Mouse (Mus musculus) G1E-ER4 (cell line): Measurements from ENCODE around the gene Upf3a. TPM values are rescaled to one million over a fixed set of nuclear protein-coding genes. Genes with fewer than 3 reads are reported as not detected.

ENCODE experiments used
- GATA1 ChIP-seq: IDR thresholded peaks from one replicate; pipeline ENCODE4 v1.8.0; 2012; ENCODE audit warnings: low read length, inconsistent platforms
- polyA plus RNA-seq: library from polyadenylated mRNA; stranded (reverse); fragments of >175 nt; gene quantifications from 2 replicates; pipeline ENCODE4 v1.2.3, GENCODE M21; 2012

Upf3a gene
- 45.4 and 54.3 TPM in 2 replicates for polyA plus RNA-seq

- no peak for TF ChIP-seq GATA1
Observed at GRCm38 (mm10) chr8:13785250-13785763, at the start of gene Upf3a. Gene Upf3a (plus strand): TSS chr8:13785615.

DNA sequence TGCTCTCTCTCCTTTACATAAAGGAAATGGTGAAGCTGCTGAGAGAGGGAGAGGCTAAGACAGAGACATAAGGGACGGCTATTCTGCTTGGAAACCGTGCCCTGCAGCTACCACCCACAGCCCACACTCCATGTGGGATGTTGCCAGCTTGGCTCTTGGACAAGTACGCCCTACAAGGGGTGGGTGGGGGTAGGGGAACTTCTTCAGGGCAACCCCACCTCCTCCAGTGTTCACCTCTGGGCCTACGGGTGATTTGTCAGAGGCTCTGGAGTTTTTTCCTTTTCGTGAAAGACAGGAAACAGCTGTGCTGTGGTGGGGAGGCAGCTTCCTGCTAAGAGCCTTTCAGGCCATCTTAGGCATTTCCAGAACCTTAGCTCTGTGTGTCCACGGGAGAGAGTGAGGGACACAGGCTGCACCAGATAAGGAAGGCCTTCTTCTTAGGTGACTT lies 45.1 kb upstream of the Upf3a start:
- TF ChIP-seq GATA1 = no peak

DNA sequence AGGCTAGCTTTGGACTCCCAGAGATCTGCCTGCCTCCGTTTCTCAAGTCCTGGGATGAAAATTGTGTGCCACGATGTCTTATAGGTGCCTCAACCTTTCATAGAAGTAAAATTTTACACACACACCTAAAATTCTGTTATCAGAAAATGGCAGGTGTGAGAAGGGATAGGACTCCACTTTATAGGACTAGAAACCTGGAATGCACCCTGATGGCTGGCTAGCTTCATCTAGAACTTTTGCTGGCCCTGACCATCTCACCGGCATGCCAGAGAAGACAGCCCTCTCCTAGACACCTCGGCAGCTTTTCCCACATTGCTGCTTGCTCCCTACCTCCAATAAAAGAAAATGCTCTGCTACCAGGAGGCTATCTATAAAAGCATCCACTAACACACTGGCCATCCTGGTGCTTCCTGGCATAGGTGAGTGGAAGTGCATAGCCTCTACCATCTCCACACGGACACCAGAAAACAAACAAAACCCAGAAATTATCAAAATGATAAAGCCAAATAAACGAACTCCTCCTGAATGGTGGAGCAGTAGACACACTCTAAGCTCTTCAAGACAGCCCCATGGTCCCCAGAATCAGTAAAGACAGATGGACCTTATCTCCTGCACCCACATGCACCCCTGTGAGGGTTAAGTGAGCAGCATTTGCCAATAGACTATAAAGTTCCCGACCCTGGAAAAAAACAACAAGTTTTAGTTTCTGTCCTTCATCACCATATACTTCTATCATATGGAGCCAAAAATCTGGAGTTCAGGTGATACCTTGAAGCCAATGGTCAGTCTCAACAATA lies 44.4 kb upstream of the Upf3a start:
- TF ChIP-seq GATA1 = no peak

DNA sequence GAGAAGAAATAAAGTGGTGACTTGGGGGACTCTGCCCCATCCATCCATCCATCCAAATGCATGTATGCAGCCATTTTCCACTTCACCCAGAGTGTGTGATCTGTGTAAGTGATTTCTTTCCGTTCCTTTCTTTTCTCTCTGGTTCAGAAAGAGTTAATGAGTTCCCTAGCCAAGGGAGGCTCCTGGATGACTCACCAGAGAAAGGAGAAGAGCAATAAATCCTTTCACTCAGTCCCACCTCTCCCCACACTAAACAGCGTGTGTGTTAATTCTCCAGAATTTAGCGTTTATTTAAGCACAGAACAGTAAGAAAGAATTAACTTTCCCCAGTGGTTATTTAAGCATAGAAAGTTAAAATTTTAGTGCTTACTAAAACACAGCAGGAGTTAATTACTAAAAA lies 37.8 kb upstream of the Upf3a start:
- TF ChIP-seq GATA1 = no peak

- no peak for TF ChIP-seq GATA1
Observed at GRCm38 (mm10) chr8:13753680-13754079, 31.7 kb upstream of the Upf3a start.

- no peak for TF ChIP-seq GATA1
Observed at GRCm38 (mm10) chr8:13756480-13756879, 28.9 kb upstream of the Upf3a start.

GRCm38 (mm10) chr8:13756982-13757804 lies 28.2 kb upstream of the Upf3a start, which contains the start of gene Cdc16:
Gene Cdc16 (plus strand): TSS chr8:13757676.
- no peak for TF ChIP-seq GATA1

DNA sequence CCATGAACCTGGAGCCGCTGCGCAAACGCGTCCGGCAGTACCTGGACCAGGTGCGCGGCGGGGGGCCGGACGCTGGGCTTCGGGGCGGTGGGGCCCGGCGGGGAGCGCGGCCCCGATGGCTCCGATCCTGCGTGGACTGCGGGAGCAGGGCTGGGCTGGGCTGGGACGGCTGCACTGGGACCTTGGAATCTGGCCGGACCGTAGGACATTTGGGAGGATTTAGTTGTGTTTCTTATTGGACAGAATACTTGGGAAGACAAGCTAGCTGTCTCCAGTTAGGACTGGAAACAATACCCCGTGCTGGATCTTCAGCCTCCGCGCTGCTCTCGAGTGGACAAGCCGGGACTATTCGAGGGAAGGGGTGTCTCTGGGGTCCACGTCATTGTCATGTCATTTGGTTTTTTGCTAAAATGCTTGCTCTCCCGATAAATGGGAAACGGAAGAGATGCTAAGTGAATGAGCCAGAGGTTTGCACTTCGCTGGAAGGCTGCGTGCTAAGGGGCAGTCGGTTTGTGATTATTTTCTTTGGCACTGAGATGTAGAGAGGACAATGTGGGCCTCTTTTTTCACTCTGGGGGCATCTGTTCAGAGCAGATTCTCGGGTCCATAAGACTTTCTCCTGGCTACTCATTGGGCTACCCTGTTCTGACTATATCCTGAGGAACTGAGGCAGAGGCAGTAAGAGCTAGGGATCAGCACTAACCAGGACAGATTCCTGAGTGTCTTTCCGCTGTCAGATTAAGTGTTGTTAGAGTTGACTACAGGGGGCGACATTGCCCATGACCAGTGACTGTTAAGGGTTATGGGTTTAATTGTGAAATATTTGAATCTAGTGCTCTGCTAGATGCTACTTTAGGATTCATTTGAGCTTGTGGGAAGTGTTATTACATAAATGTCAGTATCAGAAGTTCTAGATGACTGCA lies 27.3 kb upstream of the Upf3a start:
- TF ChIP-seq GATA1 = no peak

- TF ChIP-seq GATA1 = no peak
Observed at GRCm38 (mm10) chr8:13769206-13769605, 16.2 kb upstream of the Upf3a start.

GRCm38 (mm10) chr8:13780536-13780935 lies 4.9 kb upstream of the Upf3a start:
- TF ChIP-seq GATA1 = no peak

DNA sequence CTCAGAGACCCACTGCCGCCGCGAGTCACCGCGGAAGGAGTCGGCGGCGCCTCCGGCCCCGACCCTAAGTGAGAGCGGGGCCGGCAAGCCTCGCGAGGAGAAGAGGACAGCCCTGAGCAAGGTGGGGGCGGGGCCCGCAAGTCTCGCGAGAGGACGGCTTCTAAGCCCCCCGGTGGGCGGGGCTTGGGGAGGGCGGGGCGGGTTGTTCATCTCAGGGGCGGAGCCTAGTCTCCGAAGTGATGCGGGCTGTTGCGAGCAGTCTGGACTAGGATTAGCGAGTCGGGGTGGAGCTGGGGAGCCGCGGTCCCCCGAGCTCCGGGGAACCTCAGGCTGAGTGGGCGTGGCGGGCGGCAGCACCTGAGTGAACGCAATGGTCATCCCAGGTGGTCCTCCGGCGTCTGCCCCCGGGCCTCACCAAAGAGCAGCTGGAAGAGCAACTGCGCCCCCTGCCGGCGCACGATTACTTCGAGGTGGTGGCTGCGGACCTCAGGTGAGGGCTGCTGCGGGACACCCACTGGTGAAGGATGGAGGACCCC lies 417 bp downstream of the Upf3a start:
- no peak for TF ChIP-seq GATA1

GRCm38 (mm10) chr8:13789606-13790005 lies 4.2 kb downstream of the Upf3a start:
- no peak for TF ChIP-seq GATA1

DNA sequence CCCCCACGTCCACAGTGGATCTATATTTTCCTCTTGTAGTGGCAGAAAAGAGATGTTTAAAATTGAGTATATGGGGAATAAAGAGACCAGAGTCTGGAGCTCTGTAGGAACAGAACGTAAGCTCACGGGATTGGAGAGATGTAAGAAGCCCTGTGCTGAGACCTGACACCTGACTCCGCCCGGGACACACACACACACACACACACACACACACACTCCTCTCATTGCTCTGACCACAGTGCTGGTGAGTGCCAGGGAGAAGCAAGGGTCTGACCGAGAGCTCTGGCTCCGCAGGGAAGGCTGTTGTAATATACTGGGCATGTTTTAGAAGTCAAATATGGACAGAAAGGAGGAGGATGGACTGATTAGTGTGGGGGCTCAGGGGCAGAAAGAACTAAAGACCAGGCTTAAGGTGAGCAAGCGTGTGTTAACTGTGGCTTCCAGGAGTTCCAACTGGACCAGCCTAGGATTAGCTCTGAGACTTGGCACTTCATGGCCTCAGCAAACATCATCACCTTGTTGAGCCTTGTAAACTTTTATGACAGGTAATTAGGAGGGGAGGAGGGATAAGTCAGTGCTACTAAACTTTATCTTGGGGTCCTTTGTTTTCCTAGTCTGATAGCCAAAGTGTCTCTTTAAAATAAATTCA lies 7.8 kb downstream of the Upf3a start:
- TF ChIP-seq GATA1 = no peak

DNA sequence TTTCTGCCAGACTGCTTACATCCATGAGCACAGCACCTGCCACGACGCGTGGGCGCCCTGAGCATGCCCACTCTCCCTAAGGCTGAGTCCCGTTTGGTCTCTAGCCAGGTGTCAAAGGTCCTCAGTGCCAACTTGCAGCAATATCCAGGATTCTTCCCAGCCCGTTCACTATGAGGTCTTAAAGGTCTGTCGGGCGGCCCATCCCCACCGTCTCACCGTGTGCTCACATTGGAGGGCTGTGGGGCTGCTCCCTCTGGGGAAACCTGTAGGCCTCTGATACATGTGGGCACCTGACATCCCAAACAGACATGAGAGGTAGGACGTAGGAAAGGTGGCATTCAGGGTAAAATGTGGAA lies 8.3 kb downstream of the Upf3a start:
- no peak for TF ChIP-seq GATA1

DNA sequence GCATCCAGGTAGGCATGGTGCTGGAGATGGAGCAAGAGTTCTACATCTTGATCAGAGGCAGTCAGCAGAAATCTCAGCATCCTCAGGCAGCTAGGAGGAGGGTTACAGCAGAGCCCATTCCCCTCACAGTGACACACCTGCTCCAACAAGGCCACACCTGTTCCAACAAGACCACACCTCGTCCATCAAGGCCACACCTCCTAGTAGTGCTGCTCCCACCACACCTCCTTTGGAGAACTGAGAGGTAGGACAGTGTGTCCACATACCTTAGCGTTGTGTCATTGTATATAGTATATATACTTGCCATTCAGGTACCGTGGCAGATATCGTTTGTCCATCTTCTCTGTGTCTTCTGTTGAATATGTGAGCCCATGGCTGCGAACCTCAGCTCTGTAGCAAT lies 12.3 kb downstream of the Upf3a start:
- no peak for TF ChIP-seq GATA1

DNA sequence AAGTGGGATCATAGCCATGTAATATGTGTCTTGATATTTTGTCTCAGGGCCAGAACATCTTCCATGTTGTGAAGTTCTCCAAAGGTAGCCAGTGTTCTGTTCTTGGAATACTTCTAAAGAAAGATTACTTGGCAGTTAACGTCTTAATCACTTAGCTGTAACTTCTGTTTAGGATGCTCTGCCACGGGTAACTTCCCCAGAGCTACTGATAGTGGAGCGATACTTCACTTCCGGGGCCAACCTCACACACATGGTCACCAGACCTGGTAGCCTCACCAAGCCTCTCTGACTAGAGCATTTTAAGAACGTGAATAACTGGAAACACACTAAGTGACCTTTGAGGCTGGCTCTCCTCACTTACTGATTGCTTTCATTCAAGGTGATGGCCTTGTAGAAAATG lies 14.2 kb downstream of the Upf3a start:
- no peak for TF ChIP-seq GATA1
